Mouse (Mus musculus) lung, embryonic 14.5 days (tissue): ENCODE measurements around the gene Asb18. TPM values are rescaled to one million over a fixed set of nuclear protein-coding genes. Genes with fewer than 3 reads are reported as not detected.

ENCODE experiments used
- ATAC-seq: fragments of 200-750 bp; cut with Nextera tagmentation; 2 replicates; pipeline ENCODE4 v1.8.0; 2017; ENCODE audit warnings: mild to moderate bottlenecking, moderate TSS enrichment, moderate library complexity; ENCODE audit not compliant: insufficient read depth
- DNase-seq: peaks from one replicate; pipeline ENCODE4 v3.0.0-alpha.2; 2015
- H3K27ac ChIP-seq: fragments of 300-500 bp; sonication (generic); 2 replicates; pipeline ENCODE4 v1.5.1; 2014; ENCODE audit warnings: low read depth, mild to moderate bottlenecking, moderate library complexity
- H3K27me3 ChIP-seq: fragments of 300-500 bp; sonication (generic); 2 replicates; pipeline ENCODE4 v1.6.1; 2014; ENCODE audit warnings: low read length, control low read depth; ENCODE audit not compliant: insufficient read depth
- H3K36me3 ChIP-seq: fragments of 300-500 bp; sonication (generic); 2 replicates; pipeline ENCODE4 v1.6.1; 2014; ENCODE audit warnings: control low read depth; ENCODE audit not compliant: insufficient read depth
- H3K4me1 ChIP-seq: fragments of 300-500 bp; sonication (generic); 2 replicates; pipeline ENCODE4 v1.6.1; 2014; ENCODE audit warnings: antibody characterized with exemption, control low read depth; ENCODE audit not compliant: insufficient read depth
- H3K4me2 ChIP-seq: fragments of 300-500 bp; sonication (generic); 2 replicates; pipeline ENCODE4 v1.6.1; 2014; ENCODE audit warnings: mild to moderate bottlenecking
- H3K4me3 ChIP-seq: fragments of 300-500 bp; sonication (generic); 2 replicates; pipeline ENCODE4 v1.5.1; 2014; ENCODE audit warnings: low read depth, low read length
- H3K9ac ChIP-seq: fragments of 300-500 bp; sonication (generic); 2 replicates; pipeline ENCODE4 v1.6.1; 2014
- H3K9me3 ChIP-seq: fragments of 300-500 bp; sonication (generic); 2 replicates; pipeline ENCODE4 v1.6.1; 2016; ENCODE audit warnings: low read depth, low read length, control low read depth
- CTCF ChIP-seq: IDR thresholded peaks from 2 replicates; pipeline ENCODE4 v1.5.1; 2016; ENCODE audit warnings: antibody characterized with exemption, low read depth
- WGBS: fragments of 180-500 bp; shearing (Covaris S2); extraction: QIAGEN DNeasy Blood & Tissue Kit; methylation state at CpG from one replicate; pipeline ENCODE4 v1.1.7; 2014; 5-methylcytosine and 5-hydroxymethylcytosine counted together
- polyA plus RNA-seq: library from polyadenylated mRNA; unstranded; fragments of >200 nt; fragmentation: Nextera tagmentation; extraction: Ambion mirVana; gene quantifications from 2 replicates; pipeline ENCODE4 v1.2.1, GENCODE M21; 2014

Asb18 gene
- polyA plus RNA-seq, 1 experiment from 2014 or later = not detected

DNA sequence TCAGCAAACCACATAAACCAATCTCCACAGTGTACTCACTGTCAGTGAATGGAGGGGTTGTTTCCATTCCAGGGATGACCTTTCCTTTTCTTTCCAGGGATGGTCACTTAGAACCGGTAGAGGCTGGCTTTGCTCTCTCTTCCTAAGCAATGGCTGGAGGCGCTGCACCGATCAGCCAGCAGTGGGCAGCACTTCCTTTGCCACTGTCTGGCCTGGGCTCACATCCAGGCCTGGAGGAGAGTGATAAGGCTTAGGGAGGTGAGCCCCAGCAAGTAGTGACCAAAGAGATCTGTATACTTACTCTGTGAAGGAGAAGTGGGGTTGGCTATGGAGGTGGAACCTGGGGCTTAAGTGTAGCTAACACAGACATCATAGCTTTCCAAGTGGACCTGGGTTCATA, 12.5 kb upstream of the Asb18 start:
- 19% methylated on average over 3 of the region's 3 CpGs for WGBS
- no peak overlapping the region for H3K4me3 ChIP-seq
- H3K4me1 ChIP-seq = no peaks in the 10 kb centered on the region
- ATAC-seq (no peak), DNase-seq (peak; percentile 63)
- H3K36me3 ChIP-seq = no peaks in the 10 kb centered on the region
- H3K9ac ChIP-seq = no peak overlapping the region
- peak; percentile 75 for TF ChIP-seq CTCF
- H3K27ac ChIP-seq = no peak overlapping the region
- H3K4me2 ChIP-seq = no peak overlapping the region
- H3K27me3 ChIP-seq = no peaks in the 10 kb centered on the region
- H3K9me3 ChIP-seq = no peaks in the 10 kb centered on the region

DNA sequence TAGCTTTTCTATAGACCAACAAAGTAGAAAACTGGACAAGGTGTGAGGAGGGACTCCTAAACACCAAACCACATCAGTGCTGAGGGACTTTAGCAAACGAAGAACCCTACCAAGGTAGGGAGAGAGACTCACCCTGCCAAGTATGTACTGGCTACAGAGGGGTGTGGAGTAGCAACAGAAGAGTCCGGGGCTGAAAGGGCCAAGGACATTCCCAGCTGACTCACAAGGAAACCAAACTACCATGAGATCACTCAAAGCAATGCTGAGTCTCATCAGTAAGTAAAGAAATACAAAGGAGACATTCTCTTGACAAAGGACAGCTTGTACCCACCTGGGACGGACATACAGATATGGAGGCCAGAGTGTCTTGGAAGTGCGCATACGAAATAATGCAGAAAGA, 5.9 kb upstream of the Asb18 start:
- WGBS = 79% methylated on average over 5 of the region's 5 CpGs
- DNase-seq (no peak), ATAC-seq (no peak)
- H3K27ac ChIP-seq = no peak overlapping the region
- no peaks in the 10 kb centered on the region for H3K9me3 ChIP-seq
- no peak overlapping the region for H3K4me2 ChIP-seq
- H3K27me3 ChIP-seq = no peaks in the 10 kb centered on the region
- no peaks in the 10 kb centered on the region for H3K36me3 ChIP-seq
- no peaks in the 10 kb centered on the region for H3K4me1 ChIP-seq
- H3K4me3 ChIP-seq = no peak overlapping the region
- TF ChIP-seq CTCF = no peak
- no peak overlapping the region for H3K9ac ChIP-seq

DNA sequence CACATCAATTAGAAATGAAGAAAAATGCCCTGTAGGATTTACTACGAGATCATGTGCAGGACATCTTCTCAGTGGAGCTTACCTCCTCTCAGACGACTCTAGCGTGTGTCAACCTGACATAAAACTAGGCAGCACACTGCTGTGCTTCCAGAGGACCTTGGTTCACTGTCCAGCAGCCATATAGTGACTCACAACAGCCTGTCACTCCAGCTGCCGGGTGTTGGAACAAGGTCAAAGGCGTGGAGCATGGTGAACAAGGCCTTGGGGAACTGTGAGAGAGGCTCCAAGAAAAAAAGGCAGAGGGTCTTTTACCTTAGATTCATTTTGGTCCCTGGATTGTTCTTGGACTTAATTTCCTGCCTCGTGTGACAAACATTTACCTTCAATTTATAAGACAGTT, 3.6 kb upstream of the Asb18 start:
- Histone ChIP-seq H3K4me3 (no peak overlapping the region), H3K9ac (no peak overlapping the region), H3K4me2 (no peak overlapping the region), H3K27ac (no peak overlapping the region), H3K4me1 (no peaks in the 10 kb centered on the region), H3K27me3 (no peaks in the 10 kb centered on the region), H3K9me3 (no peaks in the 10 kb centered on the region), H3K36me3 (no peaks in the 10 kb centered on the region)
- TF ChIP-seq CTCF = no peak
- 74% methylated on average over 6 of the region's 6 CpGs for WGBS
- ATAC-seq (no peak), DNase-seq (no peak)

DNA sequence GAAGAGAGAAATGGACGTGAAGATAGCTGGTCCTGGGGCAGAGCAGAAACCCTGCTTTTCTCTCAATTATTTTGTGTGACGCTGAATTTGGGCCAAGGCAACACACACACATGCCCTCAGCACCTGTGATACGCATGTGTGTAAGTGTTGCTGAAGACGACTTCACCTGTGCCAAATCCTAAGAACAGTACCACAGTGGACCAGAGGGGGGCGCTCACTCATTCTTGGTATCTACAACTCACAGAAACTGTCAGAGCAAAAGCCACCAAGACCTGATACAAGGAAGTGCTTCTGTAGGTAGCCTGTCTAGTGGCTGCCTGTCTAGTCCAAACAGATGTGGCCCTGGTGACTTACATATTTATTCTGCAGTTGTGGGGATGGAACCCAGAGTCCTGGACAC, 1.2 kb downstream of the Asb18 start:
- ATAC-seq (no peak), DNase-seq (no peak)
- Histone ChIP-seq H3K27ac (no peak overlapping the region), H3K9ac (no peak overlapping the region), H3K4me3 (no peak overlapping the region), H3K27me3 (no peaks in the 10 kb centered on the region), H3K9me3 (no peaks in the 10 kb centered on the region), H3K4me1 (no peaks in the 10 kb centered on the region), H3K4me2 (no peak overlapping the region), H3K36me3 (no peaks in the 10 kb centered on the region)
- peak; percentile 20; the same call in 1 of the 2 replicates for TF ChIP-seq CTCF
- WGBS = 79% methylated on average over 5 of the region's 5 CpGs

DNA sequence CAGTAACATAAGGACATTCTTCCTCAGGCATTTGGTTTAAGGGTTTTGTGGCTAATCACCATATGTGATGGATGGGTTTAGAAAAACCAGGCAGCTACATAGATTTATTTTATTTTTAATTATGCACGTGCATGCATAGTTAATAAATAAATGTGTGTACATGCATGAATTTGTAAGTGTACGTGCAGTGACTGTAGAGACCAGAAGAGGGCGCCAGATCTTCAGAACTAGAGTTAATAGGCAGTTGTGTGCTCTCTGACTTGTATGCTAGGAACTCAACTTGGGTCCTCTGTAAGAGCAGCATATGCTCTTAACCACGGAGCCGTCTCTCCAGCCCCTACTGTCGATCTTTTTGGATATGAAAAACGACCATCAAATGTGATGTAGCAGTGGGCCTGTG, 1.6 kb downstream of the Asb18 start:
- Histone ChIP-seq H3K4me1 (no peaks in the 10 kb centered on the region), H3K9ac (no peak overlapping the region), H3K4me2 (no peak overlapping the region), H3K27me3 (no peaks in the 10 kb centered on the region), H3K4me3 (no peak overlapping the region), H3K36me3 (no peaks in the 10 kb centered on the region), H3K9me3 (no peaks in the 10 kb centered on the region), H3K27ac (no peak overlapping the region)
- WGBS = 59% methylated on average over 7 of the region's 7 CpGs
- 0 out of 2 replicates have a peak, but pooled peaks have one; percentile 30 for TF ChIP-seq CTCF
- DNase-seq (peak; percentile 34), ATAC-seq (no peak)

DNA sequence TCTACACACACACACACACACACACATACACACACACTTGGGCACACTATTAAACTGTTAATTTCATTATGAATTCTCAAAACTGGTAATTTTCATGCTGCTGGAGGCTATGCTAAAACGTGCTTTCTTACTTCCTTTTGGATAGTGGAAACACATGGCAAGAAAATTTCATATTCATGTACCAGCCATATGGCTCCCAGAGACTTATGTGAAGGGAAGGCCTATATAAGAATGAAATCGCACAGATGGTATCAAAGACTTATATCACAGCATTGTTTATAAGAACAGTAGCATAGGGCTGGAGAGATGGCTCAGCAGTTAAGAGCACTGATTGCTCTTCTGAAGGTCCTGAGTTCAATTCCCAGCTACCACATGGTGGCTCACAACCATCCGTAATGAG, 2.3 kb downstream of the Asb18 start:
- TF ChIP-seq CTCF = no peak
- no peaks in the 10 kb centered on the region for H3K9me3 ChIP-seq
- H3K4me2 ChIP-seq = no peak overlapping the region
- DNase-seq = no peak
- H3K4me1 ChIP-seq = no peaks in the 10 kb centered on the region
- H3K36me3 ChIP-seq = no peaks in the 10 kb centered on the region
- H3K27me3 ChIP-seq = no peaks in the 10 kb centered on the region
- no peak overlapping the region for H3K9ac ChIP-seq
- H3K27ac ChIP-seq = no peak overlapping the region
- WGBS = 77% methylated on average over 3 of the region's 3 CpGs
- no peak for ATAC-seq
- H3K4me3 ChIP-seq = no peak overlapping the region

DNA sequence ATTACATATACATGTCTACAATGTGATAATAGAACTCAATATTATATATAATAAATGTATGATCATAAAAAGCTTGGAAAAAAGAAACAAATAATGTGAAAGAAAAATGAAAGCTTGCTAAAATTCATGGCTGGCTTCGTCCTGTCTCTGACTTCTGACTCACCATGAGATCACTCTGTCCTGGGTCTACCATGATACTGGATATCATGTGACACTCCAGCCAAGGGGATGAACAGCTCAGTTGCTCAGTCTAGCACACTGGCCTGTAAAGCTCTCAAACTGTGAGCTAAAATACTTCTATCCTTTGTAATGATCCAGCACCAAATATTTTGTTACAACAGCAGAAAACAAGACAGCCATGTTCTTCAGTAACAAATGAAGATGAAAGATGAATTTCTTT, 4.4 kb downstream of the Asb18 start:
- Histone ChIP-seq H3K9me3 (no peaks in the 10 kb centered on the region), H3K9ac (no peak overlapping the region), H3K27ac (no peak overlapping the region), H3K27me3 (no peaks in the 10 kb centered on the region), H3K4me1 (no peaks in the 10 kb centered on the region), H3K4me3 (no peak overlapping the region), H3K4me2 (no peak overlapping the region), H3K36me3 (no peaks in the 10 kb centered on the region)
- no peak for ATAC-seq
- TF ChIP-seq CTCF = no peak
- 70% methylated on average over 1 of the region's 1 CpGs for WGBS
- DNase-seq = no peak

DNA sequence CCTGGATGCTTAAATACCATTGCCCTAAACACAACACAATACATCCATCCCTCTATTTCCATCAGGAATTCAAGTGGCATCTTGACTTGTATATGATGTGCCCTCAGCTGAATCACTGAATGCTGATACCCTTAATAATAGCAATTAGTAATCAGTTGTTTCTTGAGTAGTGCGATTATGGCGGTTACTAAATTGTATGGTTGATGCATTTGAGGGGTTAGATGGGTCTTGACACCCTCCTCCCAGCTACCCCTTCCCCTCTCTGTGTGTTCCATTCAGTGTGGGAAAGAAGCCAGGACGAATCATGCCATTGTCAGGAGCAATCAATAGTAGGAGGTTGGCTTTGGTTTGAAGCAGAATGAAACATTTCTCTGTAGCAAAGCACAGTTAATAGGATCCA, 5.3 kb downstream of the Asb18 start:
- H3K4me1 ChIP-seq = no peaks in the 10 kb centered on the region
- ATAC-seq (no peak), DNase-seq (no peak)
- TF ChIP-seq CTCF = no peak
- no peaks in the 10 kb centered on the region for H3K36me3 ChIP-seq
- H3K27me3 ChIP-seq = no peaks in the 10 kb centered on the region
- no peaks in the 10 kb centered on the region for H3K9me3 ChIP-seq
- no peak overlapping the region for H3K4me2 ChIP-seq
- no peak overlapping the region for H3K4me3 ChIP-seq
- 81% methylated on average over 3 of the region's 3 CpGs for WGBS
- no peak overlapping the region for H3K27ac ChIP-seq
- H3K9ac ChIP-seq = no peak overlapping the region
